Mouse (Mus musculus): ENCODE measurements around the gene Chkb. TPM values are rescaled to one million over a fixed set of nuclear protein-coding genes. Genes with fewer than 3 reads are reported as not detected.

Chkb gene
- polyA plus RNA-seq, 1 experiment: 63.0 TPM

DNA sequence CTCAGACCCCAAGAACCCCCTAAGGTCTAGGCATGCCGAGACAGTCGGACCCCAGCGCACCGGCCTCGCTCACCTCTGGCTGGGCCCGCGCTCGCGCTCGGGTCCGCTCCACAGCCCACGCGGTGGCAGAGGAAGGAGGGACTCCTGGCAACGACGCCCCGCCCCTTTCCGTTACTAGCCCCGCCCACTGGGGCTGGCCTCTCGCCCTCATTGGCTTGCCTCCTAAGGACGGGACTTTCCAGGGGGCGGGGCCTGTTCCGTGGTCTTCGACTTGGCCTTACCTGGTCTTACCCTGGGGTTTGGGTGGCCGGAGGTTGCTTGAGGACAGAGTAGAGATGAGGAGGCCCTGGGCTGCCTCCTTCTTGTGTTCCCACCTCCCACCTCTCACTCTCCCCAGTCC lies 19.6 kb downstream of the Chkb start, which contains the start of gene Syce3:
Gene Syce3 (minus strand): TSS at position 386 of the 400 bp plus-strand sequence.
- no peaks in the 10 kb centered on the region for H3K36me3 ChIP-seq (replicated peaks; ENCODE audit: low read length)
- H3K27me3 ChIP-seq (replicated peaks): no peaks in the 10 kb centered on the region
- H3K4me1 ChIP-seq: no peaks in the 10 kb centered on the region
- H3K9me3 ChIP-seq: peaks cover 38% of the 10 kb centered on the region
- H3K4me3 ChIP-seq (replicated peaks): no peak within 1 kb of the TSS
- TF ChIP-seq GATA1 (IDR thresholded peaks at IDR 0.05; ENCODE audit: borderline replicate concordance, low read length): no peak
- no peak for TF ChIP-seq FLI1 (IDR thresholded peaks at IDR 0.05; ENCODE audit: low read length)

DNA sequence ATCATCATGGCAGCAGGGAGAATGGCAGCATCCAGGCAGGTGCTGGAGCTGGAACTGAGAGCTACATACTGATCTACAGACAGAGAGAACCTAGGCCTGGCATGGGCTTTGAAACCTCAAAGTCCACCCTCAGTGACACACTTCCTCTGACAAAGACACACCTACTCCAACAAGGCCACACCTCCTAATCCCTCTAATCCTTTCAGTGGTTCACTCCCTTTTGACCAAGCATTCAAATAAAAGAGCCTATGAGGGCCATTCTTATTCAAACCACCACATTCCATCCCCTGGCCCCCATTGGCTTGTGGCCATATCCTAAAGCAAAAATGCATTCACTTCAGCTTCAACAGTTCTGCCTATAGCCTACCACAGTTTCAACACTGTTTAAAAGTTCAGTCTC lies 23.0 kb downstream of the Chkb start:
- Histone ChIP-seq H3K4me1 (no peaks in the 10 kb centered on the region), H3K4me3 (replicated peaks) (no peak overlapping the region), H3K9me3 (peaks cover 45% of the 10 kb centered on the region), H3K36me3 (replicated peaks; ENCODE audit: low read length) (no peaks in the 10 kb centered on the region), H3K27me3 (replicated peaks) (no peaks in the 10 kb centered on the region)
- TF ChIP-seq GATA1 (IDR thresholded peaks at IDR 0.05; ENCODE audit: borderline replicate concordance, low read length) (no peak), FLI1 (IDR thresholded peaks at IDR 0.05; ENCODE audit: low read length) (no peak)

DNA sequence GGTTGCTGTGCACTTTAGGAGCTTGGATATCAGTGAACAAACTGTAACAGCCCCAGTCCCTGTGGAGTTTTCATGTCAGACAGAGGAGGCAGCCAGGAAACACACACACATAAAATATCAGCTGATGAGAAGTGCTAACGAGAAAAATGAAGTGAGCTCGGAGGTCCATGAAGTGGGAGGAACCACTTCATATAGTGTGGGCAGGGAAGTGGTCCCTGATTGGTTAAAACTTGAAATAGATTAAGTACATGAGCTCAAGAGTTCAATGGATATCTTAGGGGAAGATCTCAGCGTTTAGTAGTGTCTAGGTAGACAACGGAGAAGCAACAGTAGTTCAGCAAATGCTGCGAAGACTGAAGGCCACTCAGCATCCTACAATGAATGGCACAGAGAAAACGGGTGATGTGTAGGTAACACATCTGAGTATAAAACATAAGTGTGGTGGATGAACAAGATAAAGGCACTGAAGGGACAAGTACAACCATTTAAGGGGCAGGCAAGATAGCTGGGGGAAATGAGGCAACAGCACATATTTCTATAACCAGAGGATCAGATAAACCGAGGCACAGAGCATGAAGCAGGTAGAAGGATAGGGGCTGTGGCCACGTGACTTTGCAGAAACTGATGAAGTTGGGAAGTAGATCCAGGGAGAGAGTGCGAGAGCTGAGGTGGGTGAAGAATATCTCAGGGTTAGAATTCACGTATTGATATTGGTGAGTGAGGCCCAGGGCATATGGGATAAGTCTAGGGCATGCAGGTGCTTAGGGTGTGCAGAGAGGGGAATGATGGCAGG lies 24.7 kb downstream of the Chkb start:
- Histone ChIP-seq H3K36me3 (replicated peaks; ENCODE audit: low read length) (no peaks in the 10 kb centered on the region), H3K4me1 (peaks cover 9% of the 10 kb centered on the region), H3K27me3 (replicated peaks) (no peaks in the 10 kb centered on the region), H3K4me3 (replicated peaks) (no peak overlapping the region), H3K9me3 (peaks cover 38% of the 10 kb centered on the region)
- TF ChIP-seq FLI1 (IDR thresholded peaks at IDR 0.05; ENCODE audit: low read length) (no peak), GATA1 (IDR thresholded peaks at IDR 0.05; ENCODE audit: borderline replicate concordance, low read length) (no peak)

DNA sequence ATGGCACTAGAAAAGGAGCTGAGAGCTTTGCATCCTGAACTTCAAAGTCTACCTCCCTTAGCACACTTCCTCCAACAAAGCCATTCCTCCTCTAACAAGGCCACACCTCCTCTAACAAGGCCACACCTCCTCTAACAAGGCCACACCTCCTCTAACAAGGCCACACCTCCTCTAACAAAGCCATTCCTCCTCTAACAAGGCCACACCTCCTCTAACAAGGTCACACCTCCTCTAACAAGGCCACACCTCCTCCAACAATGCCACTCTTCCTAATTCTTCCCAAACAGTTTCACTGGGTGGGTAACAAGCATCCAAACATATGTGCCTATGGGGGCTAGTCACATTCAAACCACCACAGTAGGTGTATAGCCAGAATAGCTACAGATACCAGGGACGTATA lies 27.2 kb downstream of the Chkb start:
- Histone ChIP-seq H3K36me3 (replicated peaks; ENCODE audit: low read length) (no peaks in the 10 kb centered on the region), H3K27me3 (replicated peaks) (no peaks in the 10 kb centered on the region), H3K4me3 (replicated peaks) (no peak overlapping the region), H3K9me3 (peaks cover 19% of the 10 kb centered on the region), H3K4me1 (peaks cover 14% of the 10 kb centered on the region)
- no peak for TF ChIP-seq GATA1 (IDR thresholded peaks at IDR 0.05; ENCODE audit: borderline replicate concordance, low read length)
- TF ChIP-seq FLI1 (IDR thresholded peaks at IDR 0.05; ENCODE audit: low read length): no peak

DNA sequence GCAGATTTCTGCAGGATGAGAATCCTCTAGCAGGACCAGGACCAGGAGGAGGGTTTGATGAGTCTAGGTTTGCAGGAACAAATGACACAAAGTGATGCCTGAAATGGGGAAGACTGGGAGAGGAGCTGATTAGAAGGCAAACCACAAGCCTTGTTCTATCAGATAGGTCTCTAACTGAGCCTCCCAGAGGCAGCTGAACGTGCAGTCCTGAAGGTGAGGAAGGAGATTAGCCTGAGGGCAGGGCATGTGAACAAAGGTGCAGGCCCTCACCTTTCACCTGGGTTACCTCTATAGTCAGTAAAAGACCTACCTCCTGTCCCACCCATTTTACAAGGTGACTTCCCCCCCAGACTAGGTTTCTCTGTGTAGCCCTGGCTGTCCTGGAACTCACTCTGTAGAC lies 30.0 kb downstream of the Chkb start:
- H3K27me3 ChIP-seq (replicated peaks): peaks cover 11% of the 10 kb centered on the region
- H3K4me1 ChIP-seq: peaks cover 14% of the 10 kb centered on the region
- peaks cover 7% of the 10 kb centered on the region; the same call in 1 of the 2 replicates for H3K9me3 ChIP-seq
- no peaks in the 10 kb centered on the region for H3K36me3 ChIP-seq (replicated peaks; ENCODE audit: low read length)
- no peak overlapping the region for H3K4me3 ChIP-seq (replicated peaks)
- TF ChIP-seq FLI1 (IDR thresholded peaks at IDR 0.05; ENCODE audit: low read length) (no peak), GATA1 (IDR thresholded peaks at IDR 0.05; ENCODE audit: borderline replicate concordance, low read length) (no peak)

DNA sequence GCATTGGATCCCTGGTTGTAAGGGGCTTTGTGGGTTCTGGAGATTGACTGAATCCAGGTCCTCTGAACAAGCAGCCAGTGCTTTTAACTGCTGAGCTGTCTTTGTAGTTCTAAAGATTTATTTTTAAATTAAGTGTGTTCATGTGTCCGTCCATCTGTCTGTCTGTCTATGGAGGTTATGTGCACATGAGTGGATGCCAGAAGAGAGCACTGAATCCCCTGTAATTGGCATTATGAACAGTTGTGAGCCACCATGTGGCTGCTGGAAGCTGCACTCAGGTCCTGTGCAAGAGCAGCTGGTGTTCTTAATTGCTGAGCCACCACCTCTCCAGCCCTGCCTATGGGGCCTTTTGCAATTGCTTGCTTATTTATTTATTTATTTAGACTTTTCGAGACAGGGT lies 31.6 kb downstream of the Chkb start:
- Histone ChIP-seq H3K4me1 (peaks cover 14% of the 10 kb centered on the region), H3K36me3 (replicated peaks; ENCODE audit: low read length) (no peaks in the 10 kb centered on the region), H3K27me3 (replicated peaks) (peaks cover 14% of the 10 kb centered on the region), H3K9me3 (0 out of 2 replicates have a peak, but pooled peaks cover 3% of the 10 kb centered on the region), H3K4me3 (replicated peaks) (no peak overlapping the region)
- TF ChIP-seq FLI1 (IDR thresholded peaks at IDR 0.05; ENCODE audit: low read length) (no peak), GATA1 (IDR thresholded peaks at IDR 0.05; ENCODE audit: borderline replicate concordance, low read length) (no peak)

DNA sequence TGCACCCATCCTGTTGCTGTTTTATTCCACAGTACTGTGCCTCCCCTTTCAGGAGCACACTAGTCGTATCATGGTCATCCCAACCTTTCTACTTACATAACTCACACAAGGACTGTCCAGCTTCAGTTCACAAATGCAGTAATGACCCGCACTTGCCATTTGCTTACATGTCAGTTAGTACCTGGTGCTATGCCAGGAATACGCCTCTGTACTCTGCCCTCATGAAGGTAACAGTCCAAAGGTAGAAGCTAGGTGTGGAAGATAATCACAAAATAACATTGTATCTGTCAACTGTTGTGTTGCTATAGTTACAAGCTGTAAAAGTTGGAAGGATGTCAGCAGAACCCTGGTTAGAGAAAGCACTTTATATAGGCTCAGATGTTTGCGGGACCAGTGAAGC lies 32.8 kb downstream of the Chkb start:
- Histone ChIP-seq H3K36me3 (replicated peaks; ENCODE audit: low read length) (no peaks in the 10 kb centered on the region), H3K27me3 (replicated peaks) (peaks cover 17% of the 10 kb centered on the region), H3K4me1 (peaks cover 22% of the 10 kb centered on the region), H3K9me3 (no peaks in the 10 kb centered on the region), H3K4me3 (replicated peaks) (no peak overlapping the region)
- TF ChIP-seq GATA1 (IDR thresholded peaks at IDR 0.05; ENCODE audit: borderline replicate concordance, low read length): no peak
- TF ChIP-seq FLI1 (IDR thresholded peaks at IDR 0.05; ENCODE audit: low read length): no peak

DNA sequence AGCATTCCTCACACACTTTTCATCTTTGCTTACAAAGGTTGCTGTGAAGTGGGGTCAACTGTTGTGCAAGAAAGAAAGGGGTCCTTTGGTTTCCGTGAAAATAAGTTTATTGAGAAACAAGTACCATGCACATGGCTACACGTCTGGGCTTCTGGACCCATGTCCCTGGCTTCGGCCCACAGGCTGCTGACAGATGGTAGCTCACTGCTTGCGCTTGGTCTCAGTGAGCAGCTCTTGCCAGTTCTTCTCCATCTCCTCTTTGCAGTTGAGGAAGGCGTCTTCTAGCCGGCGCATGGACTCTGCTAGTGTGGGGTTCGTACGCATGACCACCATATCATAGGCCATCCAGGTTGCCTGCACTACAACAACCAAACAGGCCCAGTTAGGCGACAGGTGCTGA lies 39.6 kb downstream of the Chkb start:
- no peak for TF ChIP-seq FLI1 (IDR thresholded peaks at IDR 0.05; ENCODE audit: low read length)
- no peak for TF ChIP-seq GATA1 (IDR thresholded peaks at IDR 0.05; ENCODE audit: borderline replicate concordance, low read length)
- Histone ChIP-seq H3K4me3 (replicated peaks) (no peak overlapping the region), H3K27me3 (replicated peaks) (peaks cover 57% of the 10 kb centered on the region), H3K36me3 (replicated peaks; ENCODE audit: low read length) (no peaks in the 10 kb centered on the region), H3K4me1 (peaks cover 13% of the 10 kb centered on the region), H3K9me3 (no peaks in the 10 kb centered on the region)

DNA sequence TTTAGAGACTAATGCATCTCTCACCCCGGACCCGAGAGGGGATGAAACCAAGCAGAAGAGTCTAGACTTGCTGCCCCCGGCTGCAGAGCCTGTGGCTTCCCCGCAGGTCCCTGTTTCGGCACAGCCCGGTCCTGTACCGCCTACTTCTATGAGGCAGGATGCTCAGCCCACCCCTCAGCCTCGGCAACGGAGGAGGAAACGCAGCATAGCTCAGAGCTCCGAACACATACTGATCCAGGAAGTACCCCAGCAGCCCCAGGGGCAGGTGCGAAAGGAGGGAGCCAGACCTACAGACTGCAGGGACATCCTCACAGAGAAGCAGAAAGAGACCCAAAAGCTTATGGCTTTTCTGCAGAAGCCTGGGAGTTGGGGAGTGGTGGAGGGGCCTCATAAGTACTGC lies 42.6 kb downstream of the Chkb start:
- H3K4me3 ChIP-seq (replicated peaks): no peak overlapping the region
- no peaks in the 10 kb centered on the region for H3K36me3 ChIP-seq (replicated peaks; ENCODE audit: low read length)
- peaks cover 74% of the 10 kb centered on the region for H3K27me3 ChIP-seq (replicated peaks)
- peaks cover 5% of the 10 kb centered on the region; the same call in 1 of the 2 replicates for H3K4me1 ChIP-seq
- no peaks in the 10 kb centered on the region for H3K9me3 ChIP-seq
- TF ChIP-seq FLI1 (IDR thresholded peaks at IDR 0.05; ENCODE audit: low read length) (no peak), GATA1 (IDR thresholded peaks at IDR 0.05; ENCODE audit: borderline replicate concordance, low read length) (no peak)

DNA sequence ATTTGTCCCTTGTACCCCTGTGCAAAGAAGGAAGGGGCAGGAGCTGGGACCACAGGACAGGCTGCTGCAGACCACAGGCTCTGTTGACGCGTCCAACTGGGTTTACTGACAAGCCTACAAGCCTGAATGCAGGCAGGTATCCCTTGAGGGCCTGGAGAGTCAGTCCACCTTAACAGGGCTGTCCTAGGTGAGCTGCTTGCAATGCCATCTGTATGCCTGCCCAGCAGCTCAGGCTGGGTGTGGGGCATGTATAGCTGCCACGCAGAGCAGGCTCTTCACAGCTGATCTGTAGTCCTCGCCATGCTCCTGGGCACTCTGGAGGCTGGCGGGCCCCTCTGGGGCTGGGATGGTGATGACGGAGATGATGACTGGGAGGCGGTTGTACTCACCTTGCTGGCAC lies 45.1 kb downstream of the Chkb start, which contains the start of gene Klhdc7b:
Gene Klhdc7b (plus strand): TSS at position 301 of the 400 bp plus-strand sequence.
- TF ChIP-seq FLI1 (IDR thresholded peaks at IDR 0.05; ENCODE audit: low read length): no peak
- TF ChIP-seq GATA1 (IDR thresholded peaks at IDR 0.05; ENCODE audit: borderline replicate concordance, low read length): no peak
- Histone ChIP-seq H3K36me3 (replicated peaks; ENCODE audit: low read length) (no peaks in the 10 kb centered on the region), H3K4me1 (peaks cover 6% of the 10 kb centered on the region), H3K4me3 (replicated peaks) (no peak within 1 kb of the TSS), H3K27me3 (replicated peaks) (peaks cover 62% of the 10 kb centered on the region), H3K9me3 (no peaks in the 10 kb centered on the region)
